ENCODE assay signal across 14 mouse cellular contexts in genomic region chr6:23122934-23123333, GRCm38 (mm10). TPM values are rescaled to one million over a fixed set of nuclear protein-coding genes. Genes with fewer than 3 reads are reported as not detected.
DNase-seq lines count a peak whose midpoint lies in the region; ATAC-seq and TF ChIP-seq lines count a peak whose summit lies in the region.
"Had no signal": no experiment of that assay in that cellular context is flagged by ENCODE, and none has a peak within 500 bp of the region (broad histone marks: within the 10 kb centered on the region; RNA-seq: fewer than 3 reads in every experiment).

No protein-coding gene starts in this region.

- TF ChIP-seq CTCF in CH12.LX (conservative IDR thresholded peaks at IDR 0.05 in 1 of 2, IDR thresholded peaks at IDR 0.05 in 1 of 2; ENCODE audit: low read depth in 2 of 2, low read length in 2 of 2): peak; percentile 17 to 48; a peak in 2 of 4 replicates

- H3K9ac ChIP-seq in CH12.LX (ENCODE audit: insufficient read depth, low read depth): no peak overlapping the region
- H3K9ac ChIP-seq: forebrain, embryonic 15.5 days had no signal

- intact Hi-C loops in left cerebral cortex, postnatal 4 days (cut with DNase I): no loop called here
- intact Hi-C loops in left cerebral cortex, postnatal 14 days (cut with DNase I): no loop called here

- dilution Hi-C loops in CH12.LX (cut with MboI; ENCODE audit: extremely low pct_ligation_motif_present, extremely low pct_unique_long_range_greater_than_20kb, low sequenced_read_pairs): no loop called here

- H3K9me3 ChIP-seq in CH12.LX (replicated peaks; ENCODE audit: low read length): no peaks in the 10 kb centered on the region
- H3K9me3 ChIP-seq: forebrain, embryonic 15.5 days; heart, embryonic 10.5 days had no signal

- in situ Hi-C loops in CH12.LX (cut with MboI; ENCODE audit: low pct_ligation_motif_present, low pct_unique_long_range_greater_than_20kb, low sequenced_read_pairs): no loop called here

- no peak for TF ChIP-seq EP300 in CH12.LX (IDR thresholded peaks at IDR 0.05; ENCODE audit: low read length)

- no peak; the same call in 1 of the 2 replicates for TF ChIP-seq RAD21 in CH12.LX (IDR thresholded peaks at IDR 0.05; ENCODE audit: low read depth, low read length)

- TF ChIP-seq POLR2A in CH12.LX (IDR thresholded peaks at IDR 0.05; ENCODE audit: low read depth, low read length): no peak

- no peaks in the 10 kb centered on the region for H3K4me1 ChIP-seq in CH12.LX (ENCODE audit: control insufficient read depth in 1 of 2, insufficient read depth in 2 of 2)
- H3K4me1 ChIP-seq: forebrain, embryonic 15.5 days; heart, embryonic 10.5 days had no signal

- H3K79me2 ChIP-seq in CH12.LX (replicated peaks; ENCODE audit: control insufficient read depth, extremely low read depth, insufficient read depth, poor library complexity, severe bottlenecking): no peaks in the 10 kb centered on the region

- H3K27ac ChIP-seq in CH12.LX (ENCODE audit: insufficient read depth, low read depth): no peak overlapping the region
- H3K27ac ChIP-seq: forebrain, embryonic 15.5 days; heart, embryonic 10.5 days had no signal

- H3K27me3 ChIP-seq in CH12.LX (replicated peaks): no peaks in the 10 kb centered on the region
- H3K27me3 ChIP-seq: forebrain, embryonic 15.5 days had no signal

- ATAC-seq in activated CD4-positive, CD25-positive, alpha-beta regulatory T cell, adult 4 months: no peak
- ATAC-seq: forebrain, embryonic 15.5 days had no signal

- no peaks in the 10 kb centered on the region for H3K36me3 ChIP-seq in CH12.LX (replicated peaks in 1 of 2; ENCODE audit: control insufficient read depth in 1 of 2, insufficient read depth in 1 of 2, low read length in 1 of 2)
- H3K36me3 ChIP-seq: forebrain, embryonic 15.5 days; heart, embryonic 10.5 days had no signal

- no peak overlapping the region for H3K4me3 ChIP-seq in CH12.LX (replicated peaks in 1 of 3; ENCODE audit: low read depth in 2 of 3, low read length in 2 of 3, poor library complexity in 1 of 3)
- H3K4me3 ChIP-seq: forebrain, embryonic 15.5 days; heart, embryonic 10.5 days had no signal

- H3K4me2 ChIP-seq in CH12.LX (ENCODE audit: insufficient read depth, low read depth, poor library complexity, severe bottlenecking): no peak overlapping the region
- H3K4me2 ChIP-seq: forebrain, embryonic 15.5 days had no signal

- peak; percentile 15 to 25 for DNase-seq in cerebellum, postnatal 14 days
- DNase-seq in cerebellum, postnatal 25 days: no peak
- DNase-seq in left cerebral cortex, postnatal 4 days: peak; percentile 9
- DNase-seq in left cerebral cortex, postnatal 14 days (ENCODE audit: low spot score in 2 of 2): no peak
- DNase-seq in CH12.LX (ENCODE audit: extremely low read depth): peak; percentile 33
- peak; percentile 14 for DNase-seq in embryo, embryonic 10 days (ENCODE audit: low spot score)
- no peak for DNase-seq in c-Kit-positive CD71-positive TER-119-positive erythroid progenitor cells, embryonic 14.5 days (ENCODE audit: low spot score)
- DNase-seq: kidney, adult 11 months; right cerebral cortex, postnatal 4 days; thymus, adult 2 months had no signal

TF ChIP-seq in CH12.LX, 34 proteins besides CTCF, POLR2A, EP300 and RAD21:
- peak; percentile 19; the same call in 1 of the 2 replicates for TF ChIP-seq SMC3 (IDR thresholded peaks at IDR 0.05; ENCODE audit: low read depth, low read length)
- no peak for TF ChIP-seq CHD2 (IDR thresholded peaks at IDR 0.05; ENCODE audit: low read length)

RNA-seq across cellular contexts. Expression of gene Aass, which starts 9.9 kb away (rescaled TPM):
- under 1 TPM; 0.60 to 0.66 TPM for total RNA-seq in left cerebral cortex, postnatal 4 days (2021)
- total RNA-seq in left cerebral cortex, postnatal 14 days (2021): 1 to 10 TPM; 2.0 to 2.2 TPM
- not detected in 2 replicates for total RNA-seq in CH12.LX (2012; rRNA removed)
- total RNA-seq in CH12.LX (2014; rRNA removed): not detected in 2 replicates
- not detected in 2 replicates for polyA plus RNA-seq in CH12.LX (2012; ENCODE audit: insufficient read length, low read depth)
- not detected for polyA plus RNA-seq in activated CD4-positive, CD25-positive, alpha-beta regulatory T cell, adult 4 months (2017; shearing (Covaris generic))
- total RNA-seq: megakaryocyte, adult 5-6 weeks had no signal

Comparison
In these comparisons a context has a peak if more than half of its experiments do, and no peak if none do; other contexts are left out.
1. DNase-seq: peak in cerebellum, postnatal 14 days (2 of 2), left cerebral cortex, postnatal 4 days (single experiment), CH12.LX (single experiment) and embryo, embryonic 10 days (single experiment); none in cerebellum, postnatal 25 days (0 of 2), left cerebral cortex, postnatal 14 days (0 of 2) and c-Kit-positive CD71-positive TER-119-positive erythroid progenitor cells, embryonic 14.5 days (single experiment).